Mouse (Mus musculus) cortical plate, adult 2 months (tissue): ENCODE measurements around the gene Rspo4.

Source experiments
- CTCF ChIP-seq: fragments of 200-500 bp; IDR thresholded peaks from 2 replicates; pipeline ENCODE4 v1.5.1; 2011; ENCODE audit warnings: mild to moderate bottlenecking, control low read depth, low read length; ENCODE audit not compliant: insufficient read depth; ENCODE audit errors: extremely low read depth
- POLR2A ChIP-seq: fragments of 200-500 bp; IDR thresholded peaks from 2 replicates; pipeline ENCODE4 v1.6.1; 2011; ENCODE audit warnings: mild to moderate bottlenecking, low read length, control low read depth; ENCODE audit not compliant: insufficient read depth; ENCODE audit errors: extremely low read depth

DNA sequence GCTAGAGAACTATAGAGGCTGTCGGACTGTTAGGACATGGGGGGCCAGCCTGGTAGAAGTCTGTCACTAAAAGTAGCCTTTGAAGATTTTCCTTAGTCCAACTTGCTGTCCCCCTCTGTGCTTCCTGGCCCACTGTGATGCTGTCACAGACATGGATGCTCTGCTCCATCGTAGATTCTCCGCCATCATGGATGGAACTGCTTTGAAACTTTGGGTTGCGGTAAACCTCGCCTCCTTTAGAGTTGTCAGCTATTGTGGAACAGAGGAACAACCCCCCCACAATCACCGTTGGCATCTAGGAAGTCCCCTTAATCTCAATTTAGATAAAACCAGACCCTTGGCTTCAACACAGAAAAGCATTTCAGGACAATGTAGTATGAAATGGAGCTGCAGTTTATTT, 22.2 kb downstream of the Rspo4 start:
- TF ChIP-seq CTCF = no peak
- no peak for TF ChIP-seq POLR2A
